Mouse (Mus musculus) embryonic facial prominence, embryonic 15.5 days (tissue): ENCODE measurements around the gene Cideb. TPM values are rescaled to one million over a fixed set of nuclear protein-coding genes. Genes with fewer than 3 reads are reported as not detected.
A peak's percentile ranks its signal among the peaks of the same experiment; 100 is the strongest.

ENCODE experiments used
- ATAC-seq: fragments of 200-750 bp; cut with Nextera tagmentation; 2 replicates; pipeline ENCODE4 v1.8.0; 2017; ENCODE audit warnings: low read depth, moderate TSS enrichment; ENCODE audit not compliant: insufficient number of reproducible peaks, low FRiP score, low TSS enrichment
- H3K27ac ChIP-seq: fragments of 300-500 bp; sonication (generic); replicated peaks from 2 replicates; pipeline ENCODE4 v1.5.1; 2015; ENCODE audit warnings: mild to moderate bottlenecking, inconsistent platforms
- H3K27me3 ChIP-seq: fragments of 300-500 bp; sonication (generic); 2 replicates; pipeline ENCODE4 v1.6.1; 2015; ENCODE audit warnings: inconsistent platforms
- H3K36me3 ChIP-seq: fragments of 300-500 bp; sonication (generic); 2 replicates; pipeline ENCODE4 v1.6.1; 2015; ENCODE audit warnings: mild to moderate bottlenecking, inconsistent platforms
- H3K4me1 ChIP-seq: fragments of 300-500 bp; sonication (generic); 2 replicates; pipeline ENCODE4 v1.6.1; 2015; ENCODE audit warnings: inconsistent platforms
- H3K4me2 ChIP-seq: fragments of 300-500 bp; sonication (generic); replicated peaks from 2 replicates; pipeline ENCODE4 v1.6.1; 2015; ENCODE audit warnings: mild to moderate bottlenecking, inconsistent platforms
- H3K4me3 ChIP-seq: fragments of 300-500 bp; sonication (generic); replicated peaks from 2 replicates; pipeline ENCODE4 v1.5.1; 2015; ENCODE audit warnings: mild to moderate bottlenecking, inconsistent platforms
- H3K9ac ChIP-seq: fragments of 300-500 bp; sonication (generic); 2 replicates; pipeline ENCODE4 v1.6.1; 2015; ENCODE audit warnings: inconsistent platforms
- H3K9me3 ChIP-seq: fragments of 300-500 bp; sonication (generic); replicated peaks from 2 replicates; pipeline ENCODE4 v1.6.1; 2016; ENCODE audit warnings: inconsistent platforms
- WGBS: fragments of 180-500 bp; shearing (Covaris S2); methylation state at CpG from one replicate; pipeline ENCODE4 v1.1.7; 2015; 5-methylcytosine and 5-hydroxymethylcytosine counted together
- polyA plus RNA-seq: library from polyadenylated mRNA; unstranded; fragments of >200 nt; fragmentation: Nextera tagmentation; extraction: Ambion mirVana; gene quantifications from 2 replicates; pipeline ENCODE4 v1.2.1, GENCODE M21; 2015

The Cideb gene
- polyA plus RNA-seq, 1 experiment from 2014 or later: 0.60 TPM

GRCm38 (mm10) chr14:55781310-55781709, 23.1 kb upstream of the Cideb start:
- H3K4me2 ChIP-seq: peak overlapping the region; percentile 50
- no peak overlapping the region for H3K9ac ChIP-seq
- H3K4me1 ChIP-seq: peaks cover 28% of the 10 kb centered on the region
- H3K27me3 ChIP-seq: 0 out of 2 replicates have a peak, but pooled peaks cover 16% of the 10 kb centered on the region
- H3K36me3 ChIP-seq: peaks cover 8% of the 10 kb centered on the region
- H3K4me3 ChIP-seq: peak overlapping the region; percentile 48
- ATAC-seq: peak; percentile 61; the same call in 1 of the 2 replicates
- H3K9me3 ChIP-seq: no peaks in the 10 kb centered on the region
- 11% methylated on average over 14 of the region's 14 CpGs for WGBS
- no peak overlapping the region; the same call in 1 of the 2 replicates for H3K27ac ChIP-seq

- H3K27me3 ChIP-seq: 0 out of 2 replicates have a peak, but pooled peaks cover 16% of the 10 kb centered on the region
- peaks cover 28% of the 10 kb centered on the region for H3K4me1 ChIP-seq
- no peak for ATAC-seq
- no peak overlapping the region for H3K4me3 ChIP-seq
- no peak overlapping the region for H3K27ac ChIP-seq
- 81% methylated on average over 11 of the region's 11 CpGs for WGBS
- no peak overlapping the region; the same call in 1 of the 2 replicates for H3K4me2 ChIP-seq
- no peak overlapping the region for H3K9ac ChIP-seq
- H3K9me3 ChIP-seq: no peaks in the 10 kb centered on the region
- peaks cover 8% of the 10 kb centered on the region for H3K36me3 ChIP-seq
Observed at GRCm38 (mm10) chr14:55780736-55781135, 22.5 kb upstream of the Cideb start.

GRCm38 (mm10) chr14:55779656-55780055, 21.4 kb upstream of the Cideb start:
- Histone ChIP-seq H3K4me2 (no peak overlapping the region), H3K27ac (no peak overlapping the region), H3K4me3 (no peak overlapping the region), H3K9me3 (no peaks in the 10 kb centered on the region), H3K27me3 (0 out of 2 replicates have a peak, but pooled peaks cover 13% of the 10 kb centered on the region), H3K9ac (no peak overlapping the region), H3K4me1 (peaks cover 28% of the 10 kb centered on the region), H3K36me3 (peaks cover 17% of the 10 kb centered on the region)
- ATAC-seq: no peak
- WGBS: 59% methylated on average over 16 of the region's 16 CpGs

- no peak overlapping the region for H3K4me3 ChIP-seq
- H3K4me1 ChIP-seq: peaks cover 25% of the 10 kb centered on the region
- H3K4me2 ChIP-seq: no peak overlapping the region
- 88% methylated on average over 15 of the region's 15 CpGs for WGBS
- H3K9ac ChIP-seq: no peak overlapping the region
- H3K27me3 ChIP-seq: 0 out of 2 replicates have a peak, but pooled peaks cover 10% of the 10 kb centered on the region
- no peak overlapping the region for H3K27ac ChIP-seq
- no peak for ATAC-seq
- H3K9me3 ChIP-seq: no peaks in the 10 kb centered on the region
- H3K36me3 ChIP-seq: peaks cover 19% of the 10 kb centered on the region
Observed at GRCm38 (mm10) chr14:55778686-55779085, 20.4 kb upstream of the Cideb start.

- H3K4me1 ChIP-seq: peaks cover 20% of the 10 kb centered on the region
- 84% methylated on average over 11 of the region's 11 CpGs for WGBS
- no peak for ATAC-seq
- H3K27me3 ChIP-seq: 0 out of 2 replicates have a peak, but pooled peaks cover 9% of the 10 kb centered on the region
- no peak overlapping the region for H3K9ac ChIP-seq
- peaks cover 19% of the 10 kb centered on the region for H3K36me3 ChIP-seq
- no peak overlapping the region for H3K4me3 ChIP-seq
- H3K4me2 ChIP-seq: no peak overlapping the region
- H3K27ac ChIP-seq: no peak overlapping the region
- H3K9me3 ChIP-seq: no peaks in the 10 kb centered on the region
Observed at GRCm38 (mm10) chr14:55777806-55778205, 19.5 kb upstream of the Cideb start.

- Histone ChIP-seq H3K9me3 (no peaks in the 10 kb centered on the region), H3K4me1 (peaks cover 16% of the 10 kb centered on the region), H3K9ac (no peak overlapping the region), H3K27me3 (0 out of 2 replicates have a peak, but pooled peaks cover 5% of the 10 kb centered on the region), H3K4me2 (no peak overlapping the region), H3K27ac (no peak overlapping the region), H3K36me3 (peaks cover 19% of the 10 kb centered on the region), H3K4me3 (no peak overlapping the region)
- WGBS: 37% methylated on average over 3 of the region's 3 CpGs
- no peak for ATAC-seq
Observed at GRCm38 (mm10) chr14:55777176-55777575, 18.9 kb upstream of the Cideb start.

DNA sequence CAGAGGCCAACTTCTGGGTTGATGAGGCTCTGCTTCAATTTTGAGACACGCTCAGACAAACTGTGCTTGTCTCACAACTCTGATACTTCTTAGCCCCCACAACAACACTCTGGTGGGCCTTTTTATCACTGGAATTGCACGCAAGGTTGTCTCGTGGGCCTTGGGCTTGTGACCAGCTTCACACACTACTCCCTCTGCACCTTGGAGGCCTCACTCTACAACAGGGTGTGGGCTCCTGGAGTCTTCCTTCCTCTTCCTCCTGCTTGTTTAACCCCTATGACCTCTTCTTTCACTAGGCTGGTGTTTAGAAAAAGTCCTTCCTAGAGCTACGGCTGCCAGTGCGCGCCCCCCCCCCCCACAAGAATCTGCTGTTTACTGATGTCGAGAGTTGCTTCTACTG, 18.5 kb upstream of the Cideb start:
- H3K36me3 ChIP-seq: peaks cover 19% of the 10 kb centered on the region
- no peak overlapping the region for H3K9ac ChIP-seq
- no peak overlapping the region for H3K4me3 ChIP-seq
- ATAC-seq: no peak
- peaks cover 11% of the 10 kb centered on the region for H3K4me1 ChIP-seq
- WGBS: 61% methylated on average over 7 of the region's 7 CpGs
- H3K9me3 ChIP-seq: no peaks in the 10 kb centered on the region
- peaks cover 6% of the 10 kb centered on the region; the same call in 1 of the 2 replicates for H3K27me3 ChIP-seq
- H3K27ac ChIP-seq: no peak overlapping the region
- H3K4me2 ChIP-seq: no peak overlapping the region

DNA sequence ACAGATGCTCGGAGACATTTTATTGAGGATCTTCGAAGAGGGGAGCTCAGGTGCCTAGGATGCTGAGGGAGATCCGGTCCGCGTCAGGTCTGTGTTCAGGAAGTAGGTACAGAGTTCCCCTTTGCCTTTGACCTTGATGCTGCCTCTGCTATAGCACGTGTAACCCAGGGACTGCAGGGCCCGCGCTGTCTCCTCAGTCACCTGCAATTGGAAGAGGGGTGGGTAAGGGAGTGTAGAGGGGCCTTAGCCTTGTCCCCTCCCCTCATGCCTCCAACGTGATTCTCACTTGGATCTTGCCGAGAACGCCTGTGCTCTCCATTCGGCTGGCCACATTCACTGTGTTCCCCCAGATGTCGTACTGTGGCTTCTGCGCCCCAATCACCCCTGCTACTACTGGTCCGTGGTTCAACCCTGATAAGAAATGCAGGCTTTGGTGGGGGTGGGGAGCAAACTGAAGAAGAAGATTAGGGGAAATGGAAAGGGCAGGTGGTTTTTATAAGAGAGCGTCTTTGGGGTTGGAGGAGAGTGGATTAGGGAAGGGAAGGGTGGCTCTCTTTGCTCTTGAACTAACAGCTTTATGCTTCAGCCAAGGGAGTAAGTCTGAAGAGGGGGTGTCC, 10.9 kb upstream of the Cideb start:
- peaks cover 10% of the 10 kb centered on the region for H3K4me1 ChIP-seq
- peaks cover 40% of the 10 kb centered on the region for H3K27me3 ChIP-seq
- ATAC-seq: no peak
- H3K9ac ChIP-seq: no peak overlapping the region
- H3K4me2 ChIP-seq: no peak overlapping the region
- no peak overlapping the region for H3K27ac ChIP-seq
- no peaks in the 10 kb centered on the region for H3K9me3 ChIP-seq
- WGBS: 74% methylated on average over 16 of the region's 16 CpGs
- no peak overlapping the region for H3K4me3 ChIP-seq
- H3K36me3 ChIP-seq: 0 out of 2 replicates have a peak, but pooled peaks cover 2% of the 10 kb centered on the region

- no peak overlapping the region; the same call in 1 of the 2 replicates for H3K9ac ChIP-seq
- no peaks in the 10 kb centered on the region for H3K9me3 ChIP-seq
- no peak overlapping the region for H3K4me3 ChIP-seq
- peaks cover 41% of the 10 kb centered on the region for H3K27me3 ChIP-seq
- 83% methylated on average over 6 of the region's 6 CpGs for WGBS
- peaks cover 10% of the 10 kb centered on the region for H3K4me1 ChIP-seq
- ATAC-seq: no peak
- 0 out of 2 replicates have a peak, but pooled peaks cover 2% of the 10 kb centered on the region for H3K36me3 ChIP-seq
- H3K27ac ChIP-seq: no peak overlapping the region
- H3K4me2 ChIP-seq: no peak overlapping the region
Observed at GRCm38 (mm10) chr14:55768555-55768954, 10.3 kb upstream of the Cideb start.

DNA sequence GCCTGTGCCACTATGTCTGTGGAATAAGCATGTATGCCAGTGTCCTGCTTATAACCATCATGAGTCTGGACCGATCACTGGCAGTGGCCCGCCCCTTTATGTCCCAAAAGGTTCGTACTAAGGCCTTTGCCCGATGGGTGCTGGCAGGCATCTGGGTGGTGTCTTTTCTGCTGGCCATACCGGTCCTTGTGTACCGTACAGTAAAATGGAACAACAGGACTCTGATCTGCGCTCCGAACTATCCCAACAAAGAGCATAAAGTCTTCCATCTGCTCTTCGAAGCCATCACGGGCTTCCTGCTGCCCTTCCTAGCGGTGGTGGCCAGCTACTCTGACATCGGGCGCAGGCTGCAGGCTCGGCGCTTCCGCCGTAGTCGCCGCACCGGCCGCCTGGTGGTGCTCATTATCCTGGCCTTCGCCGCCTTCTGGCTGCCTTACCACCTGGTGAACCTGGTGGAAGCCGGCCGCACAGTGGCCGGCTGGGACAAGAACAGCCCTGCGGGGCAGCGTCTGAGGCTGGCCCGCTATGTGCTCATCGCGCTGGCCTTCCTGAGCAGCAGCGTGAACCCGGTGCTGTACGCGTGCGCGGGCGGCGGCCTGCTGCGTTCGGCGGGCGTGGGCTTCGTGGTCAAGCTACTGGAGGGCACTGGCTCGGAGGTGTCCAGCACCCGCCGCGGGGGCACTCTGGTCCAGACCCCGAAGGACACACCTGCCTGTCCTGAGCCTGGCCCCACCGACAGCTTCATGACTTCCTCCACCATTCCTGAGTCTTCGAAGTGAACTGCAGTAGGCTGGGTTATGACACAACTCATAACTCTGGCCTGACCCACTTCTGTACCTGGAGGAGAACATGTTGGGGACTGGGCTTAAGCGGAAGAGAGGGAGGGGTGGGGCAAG, 9.5 kb upstream of the Cideb start:
- no peaks in the 10 kb centered on the region for H3K9me3 ChIP-seq
- 11% methylated on average over 52 of the region's 52 CpGs for WGBS
- peak; percentile 57 for ATAC-seq

DNA sequence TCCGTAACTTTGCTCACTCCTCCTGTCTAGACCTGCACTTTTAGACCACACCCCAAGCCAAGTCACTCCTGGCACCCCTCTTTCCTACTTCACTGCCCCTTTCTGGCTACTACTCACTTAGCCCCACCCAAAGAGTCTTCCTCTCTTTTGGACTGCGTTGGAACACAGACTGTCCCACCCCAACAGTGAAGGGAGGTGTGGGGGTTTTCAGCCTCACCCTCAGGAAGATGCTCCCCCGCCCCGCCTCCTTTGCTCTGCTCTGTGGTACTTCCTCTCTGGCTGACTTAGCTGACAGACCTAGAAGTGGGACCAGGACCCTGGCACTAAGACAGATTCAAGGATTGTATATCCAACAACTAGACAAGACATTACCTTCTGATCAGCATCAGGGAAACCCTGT, 7.4 kb upstream of the Cideb start, which contains the start of gene Ltb4r1:
Gene Ltb4r1, plus strand, starts transcription at position 267 of the 400 bp plus-strand sequence.
- Histone ChIP-seq H3K27ac (no peak within 1 kb of the TSS), H3K4me2 (no peak within 1 kb of the TSS), H3K4me1 (peaks cover 32% of the 10 kb centered on the region), H3K9me3 (no peaks in the 10 kb centered on the region), H3K9ac (no peak within 1 kb of the TSS), H3K27me3 (peaks cover 49% of the 10 kb centered on the region), H3K4me3 (no peak within 1 kb of the TSS), H3K36me3 (0 out of 2 replicates have a peak, but pooled peaks cover 2% of the 10 kb centered on the region)
- WGBS: 58% methylated on average over 4 of the region's 4 CpGs
- ATAC-seq: no peak

More for the DNA sequence above, 9.5 kb upstream of the Cideb start:
- Histone ChIP-seq H3K27me3 (peaks cover 41% of the 10 kb centered on the region), H3K9ac (peak overlapping the region; percentile 51), H3K4me2 (peak overlapping the region; percentile 76), H3K4me3 (peak overlapping the region; percentile 46), H3K27ac (no peak overlapping the region), H3K36me3 (0 out of 2 replicates have a peak, but pooled peaks cover 2% of the 10 kb centered on the region), H3K4me1 (peaks cover 15% of the 10 kb centered on the region)
